Mouse (Mus musculus) cerebellum, postnatal 4 days (tissue): ENCODE measurements at regions not wholly inside any gene's neighbourhood (a gene's known extent, or its start where the extent isn't known, plus 50 kb on each side); places are given as distances from the start of the nearest gene placed in this dataset.
A peak's percentile ranks its signal among the peaks of the same experiment; 100 is the strongest.
"Not testable (repeated sequence)": the region's sequence is repeated elsewhere in the genome, so short reads cannot be mapped to it uniquely, and the experiment has no call there.

ENCODE experiments used
- DNase-seq, 2 experiments: peaks; one replicate each; pipeline ENCODE4 v3.0.0; 2022; ENCODE audit warnings: low spot score in 2 of 2, mixed read lengths in 1 of 2

GRCm38 (mm10) chr12:46636888-46637287 lies 181.8 kb downstream of the Nova1 start:
- DNase-seq, result no peak

- DNase-seq, result peak in 1 of 2 experiments; percentile 72
These were observed 183.5 kb downstream of the Nova1 start for GRCm38 (mm10) chr12:46635125-46635772.

- DNase-seq, result no peak
These were observed 184.0 kb downstream of the Nova1 start for GRCm38 (mm10) chr12:46634771-46635124.

GRCm38 (mm10) chr12:46632384-46632783 lies 186.3 kb downstream of the Nova1 start:
- DNase-seq, result not testable (repeated sequence)

GRCm38 (mm10) chr12:46627320-46627719 lies 191.4 kb downstream of the Nova1 start:
- DNase-seq, result no peak

GRCm38 (mm10) chr12:46611439-46611838 lies 207.3 kb downstream of the Nova1 start:
- no peak for DNase-seq

- DNase-seq, result no peak
These were observed 209.0 kb downstream of the Nova1 start for GRCm38 (mm10) chr12:46609580-46610311.

GRCm38 (mm10) chr12:46608290-46608910 lies 210.3 kb downstream of the Nova1 start:
- peak in 1 of 2 experiments; percentile 20 for DNase-seq

GRCm38 (mm10) chr12:46597200-46597599 lies 221.5 kb downstream of the Nova1 start:
- DNase-seq, result no peak

GRCm38 (mm10) chr12:46568665-46569064 lies 250.1 kb downstream of the Nova1 start:
- no peak for DNase-seq

GRCm38 (mm10) chr12:46566324-46566723 lies 252.4 kb downstream of the Nova1 start:
- DNase-seq, result no peak

GRCm38 (mm10) chr12:46520942-46521341 lies 297.8 kb downstream of the Nova1 start:
- DNase-seq, result no peak

- no peak for DNase-seq
These were observed 310.9 kb downstream of the Nova1 start for GRCm38 (mm10) chr12:46507829-46508228.

GRCm38 (mm10) chr12:46492465-46492864 lies 326.3 kb downstream of the Nova1 start:
- DNase-seq, result peak in 1 of 2 experiments; percentile 3

GRCm38 (mm10) chr12:46450888-46451287 lies 367.8 kb downstream of the Nova1 start:
- no peak for DNase-seq

- no peak for DNase-seq
These were observed 373.9 kb downstream of the Nova1 start for GRCm38 (mm10) chr12:46444644-46445313.

- DNase-seq, result no peak
These were observed 399.1 kb downstream of the Nova1 start for GRCm38 (mm10) chr12:46419591-46419990.

- no peak for DNase-seq
These were observed 399.7 kb downstream of the Nova1 start for GRCm38 (mm10) chr12:46418990-46419389.

- no peak for DNase-seq
These were observed 401.8 kb downstream of the Nova1 start for GRCm38 (mm10) chr12:46416765-46417404.

- no peak for DNase-seq
These were observed 402.5 kb downstream of the Nova1 start for GRCm38 (mm10) chr12:46416250-46416649.

- DNase-seq, result no peak
These were observed 413.1 kb downstream of the Nova1 start for GRCm38 (mm10) chr12:46405674-46406073.

GRCm38 (mm10) chr12:46399653-46399975 lies 419.1 kb downstream of the Nova1 start:
- peak in 1 of 2 experiments; percentile 33 for DNase-seq
